ENCODE assay signal across 11 mouse cellular contexts in the genomic region with DNA sequence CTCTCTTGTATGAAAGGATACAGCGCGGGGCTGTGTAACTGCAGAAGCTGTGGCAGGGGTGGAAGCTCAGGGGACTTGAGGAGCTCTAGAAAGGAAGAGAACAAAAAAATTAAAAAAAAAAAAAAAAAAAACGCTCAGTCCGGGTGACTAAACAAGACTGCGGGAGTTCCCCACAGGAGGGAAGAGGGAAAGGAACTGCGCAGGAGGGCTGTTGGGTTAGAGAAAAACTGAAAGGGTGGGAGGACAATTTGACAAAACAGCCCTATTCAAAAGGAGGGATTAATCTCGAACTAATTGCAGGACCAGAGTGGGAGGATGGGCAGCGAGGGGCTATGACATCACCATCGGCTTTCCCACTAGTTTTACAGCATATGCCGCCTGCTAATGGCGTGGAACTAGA. TPM values are rescaled to one million over a fixed set of nuclear protein-coding genes. Genes with fewer than 3 reads are reported as not detected.
DNase-seq lines count a peak whose midpoint lies in the region; ATAC-seq and TF ChIP-seq lines count a peak whose summit lies in the region.
"Had no signal": no experiment of that assay in that cellular context is flagged by ENCODE, and none has a peak within 500 bp of the region (broad histone marks: within the 10 kb centered on the region; RNA-seq: fewer than 3 reads in every experiment).

No protein-coding gene starts in this region.

- H3K9me3 ChIP-seq in forebrain, embryonic 16.5 days (ENCODE audit: control insufficient read depth, low read length), result no peaks in the 10 kb centered on the region
- no peaks in the 10 kb centered on the region for H3K9me3 ChIP-seq in midbrain, embryonic 13.5 days

- 5% methylated on average over 10 of the region's 11 CpGs for WGBS in forebrain, embryonic 16.5 days
- WGBS in midbrain, embryonic 13.5 days, result 11% methylated on average over 11 of the region's 11 CpGs

- TF ChIP-seq POLR2A in bone marrow macrophage, adult 2 months (IDR thresholded peaks at IDR 0.05; ENCODE audit: borderline replicate concordance, low read depth, low read length), result no peak

- H3K27ac ChIP-seq in bone marrow macrophage, adult 2 months (ENCODE audit: insufficient read depth, low read depth, low read length), result 0 out of 2 replicates have a peak overlapping the region, but pooled peaks have one; percentile 21
- no peak overlapping the region for H3K27ac ChIP-seq in forebrain, embryonic 16.5 days (ENCODE audit: low read length)
- no peak overlapping the region for H3K27ac ChIP-seq in midbrain, embryonic 13.5 days

- peak; percentile 62 for ATAC-seq in forebrain, embryonic 16.5 days
- ATAC-seq in midbrain, embryonic 13.5 days, result 0 out of 2 replicates have a peak, but pooled peaks have one; percentile 43
- no peak for ATAC-seq in monocyte, adult 5-6 weeks (replicated peaks; ENCODE audit: insufficient number of reproducible peaks, low FRiP score, low TSS enrichment, poor library complexity, severe bottlenecking)

- DNase-seq in B cell, adult 2 months, result peak; percentile 29 to 39
- DNase-seq in adrenal gland, adult 18-20 months (ENCODE audit: low spot score in 2 of 2), result no peak
- DNase-seq in right cerebral cortex, postnatal 10 days (ENCODE audit: low spot score in 2 of 2), result no peak
- DNase-seq: adrenal gland, postnatal 14 days; heart, postnatal 4 days; liver; right cerebral cortex, adult 18-20 months had no signal

- H3K36me3 ChIP-seq in forebrain, embryonic 16.5 days (ENCODE audit: control insufficient read depth, insufficient read depth), result no peaks in the 10 kb centered on the region
- no peaks in the 10 kb centered on the region for H3K36me3 ChIP-seq in midbrain, embryonic 13.5 days

- no peak overlapping the region for H3K9ac ChIP-seq in forebrain, embryonic 16.5 days (replicated peaks; ENCODE audit: low read depth, low read length)
- no peak overlapping the region for H3K9ac ChIP-seq in midbrain, embryonic 13.5 days (replicated peaks)

- H3K4me3 ChIP-seq in bone marrow macrophage, adult 2 months (ENCODE audit: insufficient read depth, low read length), result peak overlapping the region; percentile 16; the same call in 1 of the 2 replicates
- H3K4me3 ChIP-seq in forebrain, embryonic 16.5 days (replicated peaks; ENCODE audit: low read length), result no peak overlapping the region
- H3K4me3 ChIP-seq in midbrain, embryonic 13.5 days (replicated peaks), result no peak overlapping the region

- peak overlapping the region; percentile 18 for H3K4me2 ChIP-seq in forebrain, embryonic 16.5 days (ENCODE audit: low read length)
- peak overlapping the region; percentile 11 for H3K4me2 ChIP-seq in midbrain, embryonic 13.5 days (replicated peaks)

- TF ChIP-seq CTCF in bone marrow macrophage, adult 2 months (IDR thresholded peaks at IDR 0.05; ENCODE audit: low read depth, low read length), result no peak

- no peaks in the 10 kb centered on the region for H3K27me3 ChIP-seq in forebrain, embryonic 16.5 days (replicated peaks; ENCODE audit: control insufficient read depth, insufficient read depth, low read length)
- no peaks in the 10 kb centered on the region for H3K27me3 ChIP-seq in midbrain, embryonic 13.5 days

- H3K4me1 ChIP-seq in bone marrow macrophage, adult 2 months (ENCODE audit: control insufficient read depth, insufficient read depth, low read length), result peaks cover 37% of the 10 kb centered on the region
- peaks cover 2% of the 10 kb centered on the region; the same call in 1 of the 2 replicates for H3K4me1 ChIP-seq in forebrain, embryonic 16.5 days (replicated peaks; ENCODE audit: control insufficient read depth, insufficient read depth, low read length)
- 0 out of 2 replicates have a peak, but pooled peaks cover 3% of the 10 kb centered on the region for H3K4me1 ChIP-seq in midbrain, embryonic 13.5 days (replicated peaks)

RNA-seq across cellular contexts. Expression of a gene that starts 21.0 kb away (rescaled TPM):
- polyA plus RNA-seq in bone marrow macrophage, adult 2 months (2012; ENCODE audit: insufficient read depth, insufficient read length, missing spikeins), result 62.6 and 67.3 TPM in 2 replicates
- polyA plus RNA-seq in forebrain, embryonic 16.5 days (2015; fragmentation: Nextera tagmentation; extraction: Ambion mirVana), result 266 and 275 TPM in 2 replicates
- 316 and 335 TPM in 2 replicates for polyA plus RNA-seq in midbrain, embryonic 13.5 days (2015; fragmentation: Nextera tagmentation; extraction: Ambion mirVana)
- total RNA-seq in monocyte, adult 5-6 weeks (2017), result 26.1 TPM in 1 of 3 replicates, not detected in the others
- total RNA-seq in adrenal gland, adult 18-20 months (2021), result 10 to 100 TPM; 63.0 to 71.1 TPM

RNA-seq across cellular contexts. Expression of a gene that starts 32.3 kb away (rescaled TPM):
- polyA plus RNA-seq in bone marrow macrophage, adult 2 months (2012; ENCODE audit: insufficient read depth, insufficient read length, missing spikeins), result 40.6 and 41.7 TPM in 2 replicates
- polyA plus RNA-seq in forebrain, embryonic 16.5 days (2015; fragmentation: Nextera tagmentation; extraction: Ambion mirVana), result 70.4 and 79.2 TPM in 2 replicates
- polyA plus RNA-seq in midbrain, embryonic 13.5 days (2015; fragmentation: Nextera tagmentation; extraction: Ambion mirVana), result 76.0 and 80.0 TPM in 2 replicates
- 99.5 to 152 TPM (median 121 TPM) in 3 replicates for total RNA-seq in monocyte, adult 5-6 weeks (2017)
- 10 to 100 TPM; 24.7 to 30.2 TPM for total RNA-seq in adrenal gland, adult 18-20 months (2021)

RNA-seq across cellular contexts. Expression of a gene that starts 39.0 kb away (rescaled TPM):
- polyA plus RNA-seq in bone marrow macrophage, adult 2 months (2012; ENCODE audit: insufficient read depth, insufficient read length, missing spikeins), result 0.97 and 1.8 TPM in 2 replicates
- polyA plus RNA-seq in forebrain, embryonic 16.5 days (2015; fragmentation: Nextera tagmentation; extraction: Ambion mirVana), result 2.4 and 3.9 TPM in 2 replicates
- polyA plus RNA-seq in midbrain, embryonic 13.5 days (2015; fragmentation: Nextera tagmentation; extraction: Ambion mirVana), result 0.68 and 1.2 TPM in 2 replicates
- total RNA-seq in monocyte, adult 5-6 weeks (2017), result 247 to 384 TPM (median 376 TPM) in 3 replicates
- total RNA-seq in adrenal gland, adult 18-20 months (2021), result 10 to 100 TPM in 1 of 2 experiments, 1 to 10 TPM in 1; 6.5 to 13.6 TPM

Comparison
In these comparisons a context has a peak if more than half of its experiments do, and no peak if none do; other contexts are left out.
1. DNase-seq: peak in B cell, adult 2 months (2 of 2); none in adrenal gland, adult 18-20 months (0 of 2) and right cerebral cortex, postnatal 10 days (0 of 2).